Mouse (Mus musculus): ENCODE measurements at regions not wholly inside any gene's neighbourhood (a gene's known extent, or its start where the extent isn't known, plus 50 kb on each side); places are given as distances from the start of the nearest gene placed in this dataset.

DNA sequence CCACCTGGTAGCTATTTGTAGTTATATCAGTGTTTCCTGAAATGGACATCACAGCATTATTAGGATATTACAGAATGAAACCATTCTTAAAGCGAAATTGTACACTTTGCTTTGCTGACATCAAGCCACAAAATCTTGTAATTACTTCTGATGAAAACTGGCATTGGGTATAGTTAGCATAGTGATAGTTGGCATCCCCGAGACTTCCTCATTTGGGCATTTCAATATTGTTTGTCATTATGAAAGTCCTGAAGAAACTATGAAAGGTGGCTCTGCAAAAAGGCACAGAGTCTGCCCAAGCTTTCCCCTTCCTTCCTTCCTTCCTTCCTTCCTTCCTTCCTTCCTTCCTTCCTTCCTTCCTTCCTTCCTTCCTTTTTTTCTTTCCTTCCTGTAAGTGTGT lies 217.5 kb upstream of the Fggy start:
- DNase-seq = no peak

DNA sequence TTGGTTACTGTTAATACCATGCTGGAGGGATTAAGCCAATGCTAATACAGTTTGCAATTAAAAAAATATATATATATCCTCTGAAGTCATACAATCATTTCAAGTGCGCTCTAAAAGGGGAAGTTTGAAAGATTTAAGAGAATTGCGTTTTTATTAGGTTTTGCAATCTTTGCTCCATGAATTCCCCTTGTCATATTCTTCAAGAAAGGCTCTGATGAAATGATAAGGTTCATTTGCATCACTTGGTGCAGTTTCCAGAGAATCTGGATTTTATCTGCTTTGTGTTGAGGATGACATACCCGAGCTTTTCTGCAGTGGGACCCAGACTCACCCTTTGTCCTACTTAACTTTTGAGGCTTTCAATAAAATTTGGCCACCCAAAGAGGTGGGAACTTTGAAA lies 216.4 kb upstream of the Fggy start:
- DNase-seq = no peak

DNA sequence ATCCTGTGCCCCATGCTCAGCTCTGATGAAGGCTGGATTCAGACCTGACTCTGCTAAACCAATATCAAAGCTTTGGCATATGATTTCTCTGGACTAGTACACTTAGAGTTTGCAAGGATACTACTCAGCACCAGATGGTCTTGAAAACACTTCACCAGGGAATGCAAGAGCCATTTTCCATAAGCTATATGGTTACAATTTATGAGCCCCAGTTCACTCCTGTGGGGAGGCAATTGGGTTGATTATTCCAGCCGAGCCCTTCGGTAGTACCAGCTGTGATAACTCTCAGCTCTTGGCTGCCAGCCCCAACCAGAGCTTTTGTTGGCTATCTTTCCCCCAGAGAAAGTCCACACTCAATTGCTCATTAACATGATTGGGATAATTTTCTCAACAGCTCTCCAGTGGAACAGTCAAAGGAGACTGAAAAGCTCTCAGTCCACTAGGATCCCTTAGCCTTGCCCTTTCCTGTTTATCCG lies 210.5 kb upstream of the Fggy start:
- peak; percentile 19 for DNase-seq

DNA sequence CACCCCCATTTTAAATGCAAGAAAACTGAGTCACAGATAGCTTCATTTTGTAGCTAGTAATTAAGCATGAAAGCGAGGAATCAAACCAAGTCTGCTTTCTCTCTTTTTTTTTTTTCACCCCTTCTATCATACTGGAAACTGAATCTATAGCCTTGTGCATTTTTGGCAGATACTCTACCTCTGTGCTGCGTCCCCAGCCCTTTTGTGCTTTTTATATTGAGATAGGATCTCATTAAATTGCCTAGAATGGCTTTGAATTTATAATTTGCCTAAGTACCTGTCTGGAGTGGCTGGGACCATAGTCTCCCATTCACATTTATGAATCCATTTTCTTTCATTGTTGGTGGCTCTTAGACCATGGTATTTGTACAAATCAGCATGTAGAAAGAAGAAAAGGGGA lies 209.9 kb upstream of the Fggy start:
- no peak for DNase-seq

DNA sequence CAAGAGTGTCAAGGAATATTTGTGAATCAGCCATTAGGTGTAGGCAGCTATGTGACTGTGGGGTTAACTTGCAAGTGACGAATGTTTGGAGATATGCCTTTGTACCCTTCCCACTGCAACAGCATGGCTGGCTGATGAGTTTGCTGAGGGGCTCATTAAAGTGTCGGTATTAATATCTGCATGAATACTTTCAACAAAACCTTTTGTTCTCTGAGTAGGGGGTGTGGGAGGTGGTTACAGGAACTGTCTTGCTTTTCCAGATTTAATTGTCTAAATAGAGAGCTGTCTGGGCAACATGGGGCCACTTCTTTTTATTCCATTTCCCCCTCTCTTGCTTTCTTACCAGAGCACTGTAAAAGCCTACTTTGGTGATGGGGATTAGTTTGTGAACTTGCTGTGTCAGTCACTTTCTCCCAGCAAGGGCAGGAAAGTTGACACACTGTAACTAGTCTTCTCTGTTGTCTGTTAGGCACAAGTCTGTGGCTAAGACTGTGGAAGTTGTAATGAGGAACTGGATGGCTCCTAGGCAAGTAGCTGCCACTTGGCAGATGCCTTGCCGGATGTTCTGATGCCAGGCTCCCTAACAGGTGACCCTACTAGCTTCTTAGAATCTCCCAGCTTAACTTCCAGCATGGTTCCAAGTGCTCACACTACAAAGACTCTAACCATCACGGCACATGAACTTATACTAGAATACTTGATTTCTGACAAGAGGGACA lies 208.7 kb upstream of the Fggy start:
- no peak for DNase-seq

DNA sequence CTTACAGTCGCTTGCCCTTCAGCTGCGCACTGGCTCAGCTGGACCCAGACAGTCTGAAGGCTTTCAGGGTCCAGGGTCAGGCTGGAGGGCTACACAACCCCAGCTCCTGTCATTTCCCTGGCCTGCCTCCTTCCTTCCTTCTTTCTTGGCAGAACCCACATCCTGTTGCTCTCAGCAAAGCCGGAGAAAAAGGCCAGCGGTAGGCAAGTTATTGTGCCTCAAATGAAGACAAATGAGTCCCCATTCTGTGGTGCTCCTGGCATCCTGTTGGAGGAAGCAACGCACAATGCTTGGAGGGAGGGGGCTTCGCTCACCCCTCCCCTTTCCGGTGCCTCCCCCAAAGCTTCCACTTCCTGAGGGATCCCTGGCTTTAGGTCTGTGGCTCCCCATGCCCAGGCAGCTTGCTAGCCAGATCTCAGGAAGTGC lies 203.4 kb upstream of the Fggy start:
- DNase-seq = no peak

DNA sequence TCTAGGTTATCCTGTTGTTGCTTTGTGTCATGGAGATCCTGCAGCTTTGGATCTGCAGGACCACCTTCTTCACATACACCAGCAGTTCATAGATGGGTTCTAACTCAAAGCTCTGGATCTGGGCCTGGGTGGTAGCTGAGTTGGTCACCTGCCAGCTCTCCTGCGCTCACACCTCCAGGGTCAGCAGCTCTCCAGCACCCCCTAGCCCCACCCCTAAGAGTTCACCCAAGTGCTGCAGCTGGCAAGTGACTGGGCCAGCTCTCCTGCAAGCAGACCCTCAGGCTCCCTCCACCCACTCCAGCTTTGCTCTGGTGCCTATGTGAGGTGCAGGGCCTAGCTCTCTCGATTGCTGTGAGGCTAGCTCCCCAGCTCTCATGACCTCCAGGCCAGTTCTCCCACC lies 198.6 kb upstream of the Fggy start:
- DNase-seq = no peak

DNA sequence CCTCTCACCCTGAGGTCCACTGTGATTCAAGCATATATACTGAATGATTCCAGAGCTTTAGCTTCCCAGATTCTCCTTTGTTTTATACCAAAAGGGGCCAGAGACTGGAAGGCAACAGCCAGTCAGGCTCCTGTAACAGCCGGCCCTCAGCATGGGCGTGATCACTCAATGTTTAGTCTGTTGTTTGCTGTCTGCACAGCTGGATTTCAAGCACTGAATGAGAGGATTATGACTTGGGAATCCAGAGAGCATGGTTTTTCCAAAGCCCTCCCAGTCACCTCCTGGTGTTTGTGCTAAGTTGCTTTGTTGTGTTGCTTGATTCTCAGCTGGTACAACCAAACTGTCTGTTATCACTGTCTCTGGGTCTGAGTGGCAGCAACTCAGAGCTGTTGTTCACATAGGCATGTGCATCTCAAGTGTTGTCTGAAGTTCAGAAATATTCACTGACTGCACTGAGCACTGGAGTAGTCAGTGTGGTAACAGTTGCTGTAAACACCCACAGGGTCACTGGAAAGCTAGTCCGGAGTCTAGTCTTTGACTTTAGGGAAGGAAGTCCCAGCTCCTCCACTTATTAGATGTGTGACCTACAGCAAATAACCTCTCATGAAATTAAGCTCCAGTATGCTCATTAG lies 196.9 kb upstream of the Fggy start:
- no peak for DNase-seq

DNA sequence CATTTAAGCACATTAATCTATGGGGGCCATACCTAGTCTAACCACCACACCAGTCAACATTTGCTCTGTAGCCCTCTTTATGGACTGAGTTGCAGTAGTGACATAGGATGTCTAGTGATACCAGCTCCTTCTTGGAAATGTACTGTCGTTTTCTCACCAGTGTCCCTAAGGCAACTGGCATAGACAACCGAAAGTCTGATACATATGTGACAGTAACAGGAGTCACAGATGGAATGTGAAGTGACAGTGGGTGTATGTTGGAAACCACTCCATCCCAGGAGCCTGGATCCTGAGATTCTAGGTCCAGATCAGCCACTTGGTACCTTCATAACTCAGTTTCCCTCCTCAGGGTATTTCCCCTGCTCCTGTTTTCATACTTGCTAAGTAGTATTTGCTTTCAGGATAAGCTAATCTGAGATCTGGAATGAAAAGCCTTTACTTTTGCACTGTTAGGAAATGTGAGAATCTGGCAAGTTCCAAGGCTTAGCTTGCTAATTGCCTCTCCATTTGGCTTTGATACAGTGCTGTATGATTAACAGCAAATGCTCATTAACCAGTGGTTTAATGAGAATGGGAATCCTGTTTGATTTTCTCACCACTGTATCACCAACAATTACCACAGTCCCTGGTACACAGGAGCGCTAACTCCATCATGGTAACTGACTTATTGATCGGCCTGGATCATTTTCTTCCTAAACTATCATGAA lies 192.8 kb upstream of the Fggy start:
- no peak for DNase-seq

DNA sequence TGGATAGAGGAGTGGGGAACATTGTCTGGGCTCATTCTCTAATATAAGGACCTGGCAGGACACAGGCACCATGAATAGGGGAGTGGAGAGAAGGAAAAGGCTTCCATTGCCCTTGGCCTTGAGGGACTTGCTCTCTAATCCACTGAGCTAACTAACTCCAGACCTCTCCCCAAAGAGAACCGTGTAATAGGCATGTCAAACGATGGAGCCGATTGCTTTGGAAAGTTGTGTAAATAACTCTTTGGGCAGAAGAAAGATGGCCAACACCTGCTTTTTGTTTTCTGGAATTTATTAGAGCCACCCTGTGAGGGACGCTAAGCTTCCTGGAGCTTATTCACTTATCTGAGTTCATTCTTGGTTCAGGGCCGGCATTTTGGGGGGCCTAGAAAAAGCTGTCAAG lies 180.9 kb upstream of the Fggy start:
- no peak for DNase-seq

DNA sequence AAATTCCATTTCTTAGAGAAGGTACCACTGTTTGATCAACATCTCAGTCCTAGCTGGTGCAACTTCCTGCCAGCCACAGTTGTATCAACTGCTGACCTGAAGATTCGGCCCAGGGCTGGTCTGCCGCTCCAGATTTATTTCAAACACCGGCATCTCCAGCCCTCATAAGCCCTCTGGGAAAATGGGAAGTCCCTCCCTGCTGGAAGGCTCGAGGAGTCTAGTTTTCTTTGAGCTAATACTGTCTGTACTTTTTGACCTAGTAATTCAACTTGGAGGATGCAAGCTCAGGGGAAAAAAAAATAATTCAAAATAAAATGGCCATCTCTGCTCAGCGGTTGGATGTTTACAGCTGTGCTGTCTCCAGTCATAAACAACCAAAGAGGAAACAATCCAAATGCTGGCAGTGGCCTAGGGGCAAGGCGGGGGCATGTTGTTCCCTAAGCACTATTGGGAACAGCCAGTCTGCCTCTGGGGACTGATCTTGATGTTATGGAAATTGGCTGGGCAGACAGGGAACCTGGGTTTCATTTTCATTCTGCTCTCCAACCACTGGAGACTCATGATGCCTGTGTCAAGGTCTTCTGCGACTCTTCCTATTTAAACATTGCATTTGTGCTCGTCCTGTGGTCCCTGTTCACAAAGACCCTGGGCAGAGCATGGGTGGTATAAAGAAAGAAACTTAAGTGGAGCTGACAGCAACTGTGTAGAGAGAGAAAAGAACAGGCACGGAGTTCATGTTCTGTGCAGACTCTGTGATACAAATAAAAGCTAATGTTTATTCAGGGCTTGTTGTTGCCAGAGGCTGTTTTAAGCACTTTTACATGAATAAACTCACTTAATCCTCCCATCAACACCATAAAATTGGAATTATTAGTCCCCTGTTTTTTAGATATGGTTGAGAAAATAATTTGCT lies 179.8 kb upstream of the Fggy start:
- no peak for DNase-seq

DNA sequence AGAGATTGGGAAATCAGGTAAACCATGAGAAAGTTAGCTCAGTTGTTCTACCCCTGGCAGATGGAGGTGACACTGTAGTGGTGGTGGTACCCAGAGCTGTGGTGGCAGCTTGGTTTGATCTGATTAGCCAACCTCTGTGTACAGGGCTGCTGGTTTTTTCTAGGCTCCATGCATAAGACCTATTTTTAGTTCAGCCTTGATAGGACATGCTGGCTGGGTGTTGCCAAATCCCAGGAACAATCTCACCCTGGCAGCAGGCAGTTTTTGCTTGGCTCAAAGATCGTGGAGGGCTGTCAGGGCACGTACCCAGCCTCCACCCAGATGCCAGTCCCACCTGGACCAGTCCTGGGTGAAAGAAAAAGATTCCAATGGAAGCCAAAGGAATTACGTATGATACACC lies 178.7 kb upstream of the Fggy start:
- DNase-seq = no peak

DNA sequence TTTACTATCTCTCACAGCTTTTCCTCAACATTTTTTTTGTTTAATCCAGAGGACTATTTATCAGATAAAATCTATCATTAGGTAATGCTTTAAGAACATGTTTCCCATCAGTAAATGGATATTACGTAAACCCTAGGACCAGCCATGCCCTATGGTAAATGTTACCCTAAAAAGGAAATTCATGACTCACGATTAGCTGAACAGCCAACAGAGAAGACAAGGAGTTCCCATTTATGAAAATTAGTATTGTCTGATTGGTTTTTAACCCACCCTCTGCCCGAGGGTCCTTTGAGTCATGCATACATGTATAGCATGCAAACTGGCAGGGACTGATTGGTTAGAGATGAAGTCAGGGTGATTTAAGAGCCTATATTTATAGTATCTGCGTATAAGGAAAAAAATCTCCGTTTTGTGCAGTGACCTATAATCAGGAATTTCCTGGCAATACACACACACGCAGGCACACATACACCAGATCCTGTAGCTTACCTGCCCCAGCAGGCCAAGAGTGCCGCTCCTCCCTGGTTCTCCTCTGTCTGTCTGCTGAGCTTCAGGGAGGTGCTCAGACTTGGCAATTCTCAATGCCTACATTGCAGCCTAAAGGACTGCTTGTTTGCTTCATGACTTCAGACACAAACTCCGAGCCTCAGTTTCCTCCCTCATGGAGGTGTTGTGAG lies 174.0 kb upstream of the Fggy start:
- DNase-seq = no peak

DNA sequence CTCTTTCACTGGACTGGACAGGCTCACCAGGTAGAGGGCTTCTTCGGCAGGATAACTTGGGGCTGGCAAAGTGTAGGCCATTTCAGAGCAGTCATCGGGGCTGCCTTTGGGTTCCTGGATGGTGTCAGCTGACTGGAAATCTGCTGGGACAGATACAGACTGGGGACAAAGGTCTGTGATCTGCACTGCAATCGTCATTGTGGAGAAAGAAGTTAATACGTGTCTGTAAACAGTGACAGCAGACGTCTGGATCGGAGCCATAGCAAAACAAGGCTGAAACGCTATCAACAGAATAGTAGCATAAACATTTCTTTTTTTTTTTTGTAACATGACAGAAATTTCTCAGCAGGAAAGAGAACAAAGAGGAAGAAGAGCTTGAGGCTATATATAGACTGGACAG lies 171.8 kb upstream of the Fggy start:
- DNase-seq = no peak

DNA sequence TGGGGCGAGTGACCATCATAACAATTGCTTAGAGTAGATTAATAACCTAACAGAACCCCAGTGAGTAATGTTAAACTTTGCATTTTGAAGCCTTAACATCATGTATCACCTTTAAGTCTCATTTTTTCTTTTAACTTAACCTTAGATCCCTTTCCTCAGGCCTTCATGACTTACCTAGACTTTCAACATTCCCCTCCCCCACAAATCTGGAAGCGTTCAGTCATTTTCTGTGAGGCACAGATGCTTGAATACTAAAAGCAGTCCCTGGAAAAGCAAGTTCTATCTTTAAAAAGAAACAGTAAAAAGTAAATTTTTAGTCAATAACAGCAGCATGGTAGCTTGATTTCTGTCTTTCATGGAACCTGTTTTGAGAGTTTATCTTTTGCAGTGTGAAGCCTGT lies 171.3 kb upstream of the Fggy start:
- no peak for DNase-seq

DNA sequence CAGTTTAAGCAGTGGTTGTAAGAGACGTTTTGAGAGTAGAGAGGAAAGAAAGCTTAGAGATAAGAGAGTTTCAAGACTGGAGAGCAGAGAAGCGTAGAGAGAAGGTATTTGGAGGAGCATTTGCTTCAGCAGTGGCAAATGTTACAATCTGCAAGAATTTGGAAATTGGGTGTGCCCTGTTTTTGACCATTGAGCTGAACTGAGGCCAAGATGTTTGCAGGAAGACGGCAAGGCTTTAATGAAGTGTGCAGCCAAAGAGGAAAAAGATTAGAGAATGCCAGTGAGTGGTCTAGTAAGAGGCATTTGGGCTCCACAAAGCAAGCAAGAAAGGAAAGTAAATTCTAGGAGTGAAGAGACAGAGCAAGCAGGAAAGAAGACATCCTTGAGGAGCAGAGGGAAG lies 168.8 kb upstream of the Fggy start:
- no peak for DNase-seq

DNA sequence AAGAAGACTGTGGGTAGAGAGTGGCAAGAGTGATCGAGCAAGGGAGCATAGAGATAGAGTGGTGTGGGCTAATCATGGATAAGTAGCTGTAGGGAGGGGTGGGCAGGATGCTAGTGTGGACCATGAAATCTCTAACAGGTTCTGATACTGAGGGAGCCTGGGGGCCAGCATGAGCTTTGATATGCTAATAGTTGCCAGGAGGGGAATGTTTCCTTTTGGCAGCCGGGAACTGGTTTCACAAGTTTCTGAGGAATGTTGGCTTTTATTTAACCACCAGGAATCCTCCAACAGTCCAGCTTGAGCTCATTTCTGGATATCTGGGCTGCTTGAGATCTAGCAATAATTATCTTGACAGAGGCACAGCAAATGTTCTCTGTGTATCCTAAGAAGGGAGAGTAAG lies 167.7 kb upstream of the Fggy start:
- DNase-seq = no peak

DNA sequence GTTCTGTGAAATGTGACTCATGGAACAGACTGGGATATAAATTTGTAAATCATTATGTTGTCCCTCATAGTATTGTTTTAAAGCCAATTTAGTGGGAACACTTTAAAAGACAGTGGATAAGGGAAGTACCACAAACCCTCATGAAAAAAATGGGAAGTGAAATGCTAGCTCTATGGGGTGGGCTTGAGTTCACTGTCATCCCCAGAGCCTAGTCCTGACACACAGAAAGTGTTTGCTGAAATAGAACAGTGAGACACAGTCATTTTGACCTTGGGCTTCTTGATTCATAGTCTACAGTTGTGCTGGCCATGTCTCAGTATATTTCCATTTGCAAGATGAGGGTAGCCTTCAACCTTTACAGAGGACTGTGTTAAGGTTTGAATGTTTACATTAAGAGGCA lies 166.8 kb upstream of the Fggy start:
- DNase-seq = no peak

DNA sequence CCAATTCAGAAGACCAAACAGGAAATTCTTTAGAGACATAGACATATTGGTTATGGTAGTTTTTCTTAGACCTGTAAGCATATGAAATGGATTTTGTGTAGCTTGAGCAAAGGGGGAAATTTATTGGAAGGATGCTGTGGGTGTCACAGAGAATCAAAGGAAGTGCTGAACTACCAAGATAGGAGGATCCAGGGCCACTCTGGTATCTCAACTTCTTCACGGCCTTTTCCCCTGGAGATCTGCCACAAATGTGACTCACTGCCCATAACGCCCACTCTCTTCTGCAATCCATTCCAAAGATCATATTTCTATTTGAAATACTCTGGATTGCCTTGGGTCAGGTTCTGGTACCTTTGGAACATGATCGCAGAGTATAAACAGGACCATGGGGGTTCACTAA lies 161.6 kb upstream of the Fggy start:
- no peak for DNase-seq

DNA sequence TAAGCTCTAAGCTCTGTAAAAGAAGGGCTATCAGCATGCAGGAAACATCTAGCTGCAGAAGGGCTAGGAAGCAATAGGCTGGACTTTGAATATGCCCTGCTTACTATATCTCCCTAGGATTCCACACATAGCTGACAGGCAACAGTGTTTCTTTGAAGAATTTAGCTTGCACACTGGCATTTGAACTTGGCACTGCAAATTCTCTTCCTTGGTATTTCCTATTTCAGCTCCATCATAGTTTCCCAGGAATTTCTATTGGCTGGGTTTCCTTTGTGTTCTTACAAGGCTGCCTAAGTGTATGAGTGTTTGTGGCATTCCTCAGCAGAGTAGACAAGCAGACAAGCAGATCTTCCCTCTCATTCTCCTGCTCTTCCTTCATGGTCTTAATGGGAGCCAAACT lies 159.0 kb upstream of the Fggy start:
- DNase-seq = no peak

DNA sequence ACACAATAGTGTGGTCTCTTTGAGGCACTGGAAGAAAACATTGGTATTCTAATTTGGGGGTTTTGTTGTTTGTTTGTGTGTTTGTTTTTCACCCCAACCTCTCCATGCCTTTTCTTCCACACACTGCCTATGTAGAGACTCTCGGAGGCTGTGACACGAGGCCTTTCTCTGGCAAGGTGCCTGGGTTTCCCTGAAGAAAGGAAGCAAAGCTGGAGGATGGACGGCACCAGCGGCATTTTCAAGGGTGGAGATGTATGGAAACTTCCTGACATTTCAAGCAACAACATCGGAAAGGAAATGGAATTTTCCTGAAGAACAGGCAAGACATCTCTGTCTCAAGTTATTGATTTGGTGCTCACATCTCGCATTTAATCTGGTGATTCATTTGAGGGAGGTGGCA lies 155.0 kb upstream of the Fggy start:
- peak; percentile 8 for DNase-seq

DNA sequence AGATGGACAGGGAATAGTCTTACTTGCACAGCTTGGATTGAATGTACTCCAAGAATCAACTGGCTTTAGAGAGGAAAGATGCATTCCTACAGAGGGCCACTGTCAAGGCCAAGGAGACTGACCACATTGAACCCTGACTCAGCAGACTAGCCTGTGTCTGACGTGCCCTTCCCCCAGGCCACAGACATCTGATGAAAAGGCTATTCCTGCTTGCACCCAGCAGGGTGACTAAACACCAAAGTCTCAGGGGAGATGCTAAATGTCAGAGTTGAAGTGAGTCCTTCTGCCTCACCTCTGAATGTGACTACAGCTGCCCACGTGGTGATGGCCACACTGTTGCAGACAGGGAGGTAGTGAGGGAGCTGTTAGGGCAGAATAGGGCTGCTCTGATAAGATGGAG lies 140.2 kb upstream of the Fggy start:
- no peak for DNase-seq

DNA sequence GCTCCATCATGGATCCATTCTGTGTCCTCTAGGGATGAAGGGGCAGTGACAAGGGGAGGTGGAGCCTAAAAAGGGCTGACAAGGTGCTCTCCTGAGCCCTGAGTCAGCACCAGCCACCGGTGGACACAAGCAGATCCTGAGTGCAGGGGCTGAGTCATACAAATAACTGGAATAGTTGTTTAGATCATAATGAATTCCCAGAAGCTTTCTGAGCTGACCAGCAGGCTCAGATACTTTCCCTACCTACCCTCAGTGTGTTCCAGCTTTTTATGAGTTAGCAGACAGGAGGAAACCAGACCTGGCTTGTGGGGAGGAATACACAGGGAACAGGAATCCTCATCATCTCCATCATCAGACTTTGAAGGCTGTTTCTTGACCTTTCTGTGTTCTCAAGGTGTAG lies 130.7 kb upstream of the Fggy start:
- no peak for DNase-seq

All from right cerebral cortex, postnatal 4 days (tissue).